ENCODE assay signal across 9 mouse cellular contexts in the genomic region with DNA sequence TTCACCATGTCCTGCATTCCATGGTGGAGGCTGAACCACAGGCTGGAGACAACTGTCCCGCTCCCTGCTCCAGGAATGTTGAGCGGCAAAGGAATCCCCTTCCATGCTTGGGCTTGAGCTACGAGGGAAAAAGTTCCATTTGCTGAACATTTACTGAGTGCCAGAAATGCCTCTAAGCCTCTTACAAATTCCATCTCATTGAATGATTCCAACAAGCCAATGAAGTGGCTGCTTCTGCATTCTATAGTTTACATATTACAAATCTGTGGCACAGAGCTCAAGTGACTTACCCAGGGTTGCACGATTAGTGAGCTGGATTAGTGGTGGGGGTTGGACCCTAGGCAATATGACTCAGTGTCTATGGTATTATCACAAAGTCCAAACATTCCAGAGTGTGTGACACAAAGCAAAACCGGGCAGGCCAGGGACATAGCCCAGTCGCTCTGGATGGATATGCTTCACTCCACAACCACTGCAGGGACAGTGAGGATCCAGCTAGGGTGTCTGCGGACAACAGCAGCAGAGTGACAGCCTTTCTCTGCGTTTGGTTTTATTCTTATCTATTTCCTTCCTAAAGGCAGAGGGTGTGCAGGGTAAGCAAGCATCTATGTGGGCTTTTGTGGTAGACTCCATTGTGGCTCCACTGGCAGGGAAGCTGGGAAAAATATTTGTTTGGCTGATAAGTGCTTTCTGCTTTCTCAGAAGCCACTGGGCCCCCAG. TPM values are rescaled to one million over a fixed set of nuclear protein-coding genes. Genes with fewer than 3 reads are reported as not detected.
DNase-seq lines count a peak whose midpoint lies in the region; ATAC-seq lines count a peak whose summit lies in the region.
"Had no signal": no experiment of that assay in that cellular context is flagged by ENCODE, and none has a peak within 500 bp of the region (broad histone marks: within the 10 kb centered on the region; RNA-seq: fewer than 3 reads in every experiment).

No protein-coding gene starts in this region.

- H3K27me3 ChIP-seq in forebrain, embryonic 13.5 days: no peaks in the 10 kb centered on the region
- H3K27me3 ChIP-seq in hindbrain, embryonic 16.5 days (replicated peaks; ENCODE audit: control insufficient read depth, insufficient read depth, low read length): no peaks in the 10 kb centered on the region
- H3K27me3 ChIP-seq in lung, embryonic 15.5 days: no peaks in the 10 kb centered on the region
- H3K27me3 ChIP-seq: CH12.LX had no signal

- peaks cover 18% of the 10 kb centered on the region for H3K4me1 ChIP-seq in forebrain, embryonic 13.5 days
- peaks cover 3% of the 10 kb centered on the region for H3K4me1 ChIP-seq in hindbrain, embryonic 16.5 days (ENCODE audit: control insufficient read depth, insufficient read depth, low read depth, low read length)
- peaks cover 37% of the 10 kb centered on the region for H3K4me1 ChIP-seq in lung, embryonic 15.5 days

- peak; percentile 5 for DNase-seq in gastrocnemius, adult 18-20 months (ENCODE audit: low spot score)
- no peak for DNase-seq in gastrocnemius, postnatal 36 days
- no peak for DNase-seq in cerebellum, adult 8-10 months
- DNase-seq in ovary, adult 18-20 months (ENCODE audit: low spot score): no peak
- no peak for DNase-seq in cerebellum, postnatal 4 days (ENCODE audit: low spot score in 2 of 2)

- no peaks in the 10 kb centered on the region for H3K36me3 ChIP-seq in forebrain, embryonic 13.5 days (ENCODE audit: poor library complexity, severe bottlenecking)
- no peaks in the 10 kb centered on the region for H3K36me3 ChIP-seq in hindbrain, embryonic 16.5 days (ENCODE audit: control insufficient read depth, insufficient read depth, low read length)
- H3K36me3 ChIP-seq in lung, embryonic 15.5 days: no peaks in the 10 kb centered on the region

- no peak overlapping the region for H3K9ac ChIP-seq in forebrain, embryonic 13.5 days
- H3K9ac ChIP-seq in hindbrain, embryonic 16.5 days (ENCODE audit: low read depth, low read length): no peak overlapping the region
- H3K9ac ChIP-seq in lung, embryonic 15.5 days: no peak overlapping the region

- no peak overlapping the region for H3K4me2 ChIP-seq in forebrain, embryonic 13.5 days
- no peak overlapping the region for H3K4me2 ChIP-seq in hindbrain, embryonic 16.5 days (ENCODE audit: low read length)
- H3K4me2 ChIP-seq in lung, embryonic 15.5 days: no peak overlapping the region

- H3K9me3 ChIP-seq in forebrain, embryonic 13.5 days (replicated peaks): no peaks in the 10 kb centered on the region
- H3K9me3 ChIP-seq in hindbrain, embryonic 16.5 days (ENCODE audit: control insufficient read depth, low read length): no peaks in the 10 kb centered on the region
- no peaks in the 10 kb centered on the region for H3K9me3 ChIP-seq in lung, embryonic 15.5 days

- peak overlapping the region; percentile 26; the same call in 1 of the 2 replicates for H3K27ac ChIP-seq in forebrain, embryonic 13.5 days
- H3K27ac ChIP-seq in hindbrain, embryonic 16.5 days (ENCODE audit: low read depth, low read length): no peak overlapping the region
- H3K27ac ChIP-seq in lung, embryonic 15.5 days: peak overlapping the region; percentile 95

- H3K4me3 ChIP-seq in forebrain, embryonic 13.5 days: no peak overlapping the region
- H3K4me3 ChIP-seq in hindbrain, embryonic 16.5 days (ENCODE audit: low read length): no peak overlapping the region
- H3K4me3 ChIP-seq in lung, embryonic 15.5 days: no peak overlapping the region

- WGBS in forebrain, embryonic 13.5 days: 40% methylated on average over 8 of the region's 8 CpGs
- 51% methylated on average over 8 of the region's 8 CpGs for WGBS in hindbrain, embryonic 16.5 days
- 12% methylated on average over 8 of the region's 8 CpGs for WGBS in lung, embryonic 15.5 days

- intact Hi-C loops in gastrocnemius, postnatal 36 days (cut with DNase I): no loop called here

- peak; percentile 44; the same call in 1 of the 2 replicates for ATAC-seq in forebrain, embryonic 13.5 days
- ATAC-seq in hindbrain, embryonic 16.5 days: peak; percentile 29; the same call in 1 of the 2 replicates
- peak; percentile 79 for ATAC-seq in lung, embryonic 15.5 days (ENCODE audit: borderline replicate concordance, extremely low read depth, low FRiP score, low TSS enrichment)

RNA-seq across cellular contexts. Expression of a gene that starts 16.6 kb away (rescaled TPM):
- 1 to 10 TPM; 2.9 to 5.2 TPM for total RNA-seq in gastrocnemius, adult 18-20 months (2021)
- total RNA-seq in gastrocnemius, postnatal 36 days (2021): 1 to 10 TPM; 2.5 to 5.4 TPM
- 15.8 and 20.0 TPM in 2 replicates for polyA plus RNA-seq in forebrain, embryonic 13.5 days (2015; fragmentation: Nextera tagmentation; extraction: Ambion mirVana)
- polyA plus RNA-seq in hindbrain, embryonic 16.5 days (2015; fragmentation: Nextera tagmentation; extraction: Ambion mirVana): 19.1 and 22.8 TPM in 2 replicates
- 5.1 and 5.4 TPM in 2 replicates for polyA plus RNA-seq in lung, embryonic 15.5 days (2015; fragmentation: Nextera tagmentation; extraction: Ambion mirVana)

Comparison
In these comparisons a context has a peak if more than half of its experiments do, and no peak if none do; other contexts are left out.
1. ATAC-seq: peak in every context shown above with its lines; median percentile 79 in lung, embryonic 15.5 days; 44 in forebrain, embryonic 13.5 days; 29 in hindbrain, embryonic 16.5 days.